ENCODE assay signal across 20 mouse cellular contexts in the genomic region with DNA sequence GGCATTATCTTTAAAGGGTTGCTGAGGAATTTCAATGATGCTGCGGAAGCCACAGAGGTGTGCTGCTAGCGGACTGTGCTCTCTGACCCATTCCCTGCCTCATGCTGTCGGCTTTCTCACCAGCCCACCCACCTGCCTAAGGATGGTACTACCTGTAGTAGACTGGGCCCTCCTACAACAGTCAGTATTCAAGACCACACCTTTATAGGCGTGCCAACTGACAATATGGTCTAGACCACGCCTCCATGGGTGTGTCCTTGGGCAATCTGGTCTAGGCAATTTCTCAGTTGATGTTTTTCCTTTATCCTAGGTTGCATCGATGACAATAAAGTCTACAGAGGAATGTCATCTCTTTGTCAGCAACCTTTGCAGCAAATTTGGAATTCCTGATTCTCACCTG.
DNase-seq lines count a peak whose midpoint lies in the region; ATAC-seq and TF ChIP-seq lines count a peak whose summit lies in the region.
"Had no signal": no experiment of that assay in that cellular context is flagged by ENCODE, and none has a peak within 500 bp of the region (broad histone marks: within the 10 kb centered on the region; RNA-seq: fewer than 3 reads in every experiment).

No protein-coding gene starts in this region.

- H3K4me2 ChIP-seq in forebrain, embryonic 11.5 days (ENCODE audit: low read depth, low read length, severe bottlenecking): no peak overlapping the region
- no peak overlapping the region for H3K4me2 ChIP-seq in forebrain, embryonic 14.5 days (ENCODE audit: low read length)
- no peak overlapping the region for H3K4me2 ChIP-seq in stomach, embryonic 16.5 days (ENCODE audit: low read depth, low read length)
- no peak overlapping the region for H3K4me2 ChIP-seq in stomach, postnatal 0 days (replicated peaks; ENCODE audit: low read depth)
- H3K4me2 ChIP-seq in midbrain, embryonic 13.5 days (replicated peaks): no peak overlapping the region
- H3K4me2 ChIP-seq: embryonic facial prominence, embryonic 12.5 days; forebrain, embryonic 12.5 days; forebrain, embryonic 15.5 days had no signal

- no peaks in the 10 kb centered on the region for H3K36me3 ChIP-seq in forebrain, embryonic 11.5 days (ENCODE audit: control insufficient read depth, insufficient read depth, low read length)
- no peaks in the 10 kb centered on the region for H3K36me3 ChIP-seq in forebrain, embryonic 14.5 days (ENCODE audit: control insufficient read depth, insufficient read depth, low read length)
- no peaks in the 10 kb centered on the region for H3K36me3 ChIP-seq in stomach, embryonic 16.5 days (ENCODE audit: control insufficient read depth, insufficient read depth, low read length)
- H3K36me3 ChIP-seq in stomach, postnatal 0 days (ENCODE audit: control insufficient read depth, insufficient read depth, low read length): no peaks in the 10 kb centered on the region
- no peaks in the 10 kb centered on the region for H3K36me3 ChIP-seq in midbrain, embryonic 13.5 days
- H3K36me3 ChIP-seq: embryonic facial prominence, embryonic 10.5 days; embryonic facial prominence, embryonic 12.5 days; forebrain, embryonic 12.5 days; forebrain, embryonic 15.5 days; G1E had no signal

- no peak for TF ChIP-seq EP300 in stomach, postnatal 0 days (optimal IDR thresholded peaks at IDR 0.05)

- DNase-seq in forebrain, embryonic 11.5 days (ENCODE audit: low spot score): no peak
- no peak for DNase-seq in forebrain, embryonic 14.5 days (ENCODE audit: low spot score)
- no peak for DNase-seq in stomach, postnatal 0 days (ENCODE audit: low spot score)
- DNase-seq in R1 (ENCODE audit: low read depth, low spot score): peak; percentile 58
- DNase-seq in MN1 (ENCODE audit: low spot score): no peak
- DNase-seq: B cell, adult 2 months; cerebellum, adult 11 months; cerebellum, adult 18-20 months; cerebellum, adult 9-11 months had no signal

- H3K4me3 ChIP-seq in forebrain, embryonic 11.5 days (ENCODE audit: low read depth, low read length): no peak overlapping the region
- H3K4me3 ChIP-seq in forebrain, embryonic 14.5 days (ENCODE audit: low read depth, low read length): no peak overlapping the region
- H3K4me3 ChIP-seq in stomach, embryonic 16.5 days (replicated peaks; ENCODE audit: low read length): no peak overlapping the region
- H3K4me3 ChIP-seq in stomach, postnatal 0 days (ENCODE audit: low read depth, low read length): no peak overlapping the region
- H3K4me3 ChIP-seq in midbrain, embryonic 13.5 days (replicated peaks): no peak overlapping the region
- H3K4me3 ChIP-seq: embryonic facial prominence, embryonic 10.5 days; embryonic facial prominence, embryonic 12.5 days; forebrain, embryonic 12.5 days; forebrain, embryonic 15.5 days had no signal

- no peaks in the 10 kb centered on the region for H3K4me1 ChIP-seq in forebrain, embryonic 11.5 days (replicated peaks; ENCODE audit: control insufficient read depth, insufficient read depth, low read length)
- H3K4me1 ChIP-seq in forebrain, embryonic 14.5 days (ENCODE audit: control insufficient read depth, insufficient read depth, low read length): peaks cover 4% of the 10 kb centered on the region; the same call in 1 of the 2 replicates
- H3K4me1 ChIP-seq in stomach, embryonic 16.5 days (ENCODE audit: control insufficient read depth, insufficient read depth, low read length): no peaks in the 10 kb centered on the region
- H3K4me1 ChIP-seq in stomach, postnatal 0 days (replicated peaks; ENCODE audit: control insufficient read depth, insufficient read depth): no peaks in the 10 kb centered on the region
- H3K4me1 ChIP-seq in midbrain, embryonic 13.5 days (replicated peaks): peaks cover 15% of the 10 kb centered on the region
- H3K4me1 ChIP-seq: embryonic facial prominence, embryonic 12.5 days had no signal

- H3K27ac ChIP-seq in forebrain, embryonic 11.5 days (ENCODE audit: low read depth, low read length): no peak overlapping the region
- H3K27ac ChIP-seq in forebrain, embryonic 14.5 days (ENCODE audit: low read depth, low read length): no peak overlapping the region
- no peak overlapping the region for H3K27ac ChIP-seq in stomach, embryonic 16.5 days (ENCODE audit: low read length)
- no peak overlapping the region for H3K27ac ChIP-seq in stomach, postnatal 0 days (replicated peaks)
- no peak overlapping the region for H3K27ac ChIP-seq in midbrain, embryonic 13.5 days
- H3K27ac ChIP-seq: embryonic facial prominence, embryonic 10.5 days; embryonic facial prominence, embryonic 12.5 days; forebrain, embryonic 12.5 days; forebrain, embryonic 15.5 days had no signal

- peak; percentile 47; the same call in 1 of the 2 replicates for ATAC-seq in forebrain, embryonic 11.5 days (replicated peaks; ENCODE audit: low FRiP score)
- no peak for ATAC-seq in forebrain, embryonic 14.5 days
- 0 out of 2 replicates have a peak, but pooled peaks have one; percentile 25 for ATAC-seq in stomach, embryonic 16.5 days (ENCODE audit: insufficient read depth, low FRiP score)
- no peak for ATAC-seq in stomach, postnatal 0 days (ENCODE audit: low FRiP score, low TSS enrichment)
- 0 out of 2 replicates have a peak, but pooled peaks have one; percentile 8 for ATAC-seq in common myeloid progenitor, adult 5-6 weeks (replicated peaks; ENCODE audit: low read depth, poor library complexity, severe bottlenecking)
- ATAC-seq in midbrain, embryonic 13.5 days: no peak
- ATAC-seq: CD4-positive, CD25-positive, alpha-beta regulatory T cell, adult 4 months; forebrain, embryonic 15.5 days; forebrain, postnatal 0 days had no signal

- H3K27me3 ChIP-seq in forebrain, embryonic 11.5 days (ENCODE audit: control insufficient read depth, insufficient read depth, low read length): no peaks in the 10 kb centered on the region
- H3K27me3 ChIP-seq in forebrain, embryonic 14.5 days (replicated peaks; ENCODE audit: control insufficient read depth, insufficient read depth, low read length): no peaks in the 10 kb centered on the region
- H3K27me3 ChIP-seq in stomach, embryonic 16.5 days (ENCODE audit: control insufficient read depth, insufficient read depth, low read length): no peaks in the 10 kb centered on the region
- H3K27me3 ChIP-seq in stomach, postnatal 0 days (ENCODE audit: control insufficient read depth, insufficient read depth, low read length): no peaks in the 10 kb centered on the region
- no peaks in the 10 kb centered on the region for H3K27me3 ChIP-seq in midbrain, embryonic 13.5 days
- H3K27me3 ChIP-seq: CH12.LX; embryonic facial prominence, embryonic 12.5 days; forebrain, embryonic 12.5 days; forebrain, embryonic 15.5 days had no signal

- no peaks in the 10 kb centered on the region for H3K9me3 ChIP-seq in forebrain, embryonic 11.5 days (ENCODE audit: control insufficient read depth, low read length)
- H3K9me3 ChIP-seq in forebrain, embryonic 14.5 days (replicated peaks; ENCODE audit: control insufficient read depth, low read length): no peaks in the 10 kb centered on the region
- H3K9me3 ChIP-seq in stomach, embryonic 16.5 days (replicated peaks; ENCODE audit: control insufficient read depth, low read length): no peaks in the 10 kb centered on the region
- no peaks in the 10 kb centered on the region for H3K9me3 ChIP-seq in stomach, postnatal 0 days (ENCODE audit: control insufficient read depth, low read length)
- no peaks in the 10 kb centered on the region for H3K9me3 ChIP-seq in midbrain, embryonic 13.5 days
- H3K9me3 ChIP-seq: embryonic facial prominence, embryonic 10.5 days; embryonic facial prominence, embryonic 12.5 days; forebrain, embryonic 12.5 days; forebrain, embryonic 15.5 days had no signal

- TF ChIP-seq CTCF in stomach, postnatal 0 days (IDR thresholded peaks at IDR 0.05; ENCODE audit: low read depth): no peak

- 78% methylated on average over 6 of the region's 6 CpGs for WGBS in forebrain, embryonic 11.5 days
- 88% methylated on average over 6 of the region's 6 CpGs for WGBS in forebrain, embryonic 14.5 days
- 68% methylated on average over 6 of the region's 6 CpGs for WGBS in stomach, embryonic 16.5 days
- WGBS in stomach, postnatal 0 days: 60% methylated on average over 6 of the region's 6 CpGs
- WGBS in midbrain, embryonic 13.5 days: 87% methylated on average over 6 of the region's 6 CpGs

- no peak overlapping the region for H3K9ac ChIP-seq in forebrain, embryonic 11.5 days (ENCODE audit: low read length)
- no peak overlapping the region for H3K9ac ChIP-seq in forebrain, embryonic 14.5 days (ENCODE audit: low read length)
- no peak overlapping the region for H3K9ac ChIP-seq in stomach, embryonic 16.5 days (ENCODE audit: low read length)
- H3K9ac ChIP-seq in stomach, postnatal 0 days (ENCODE audit: low read length): no peak overlapping the region
- no peak overlapping the region for H3K9ac ChIP-seq in midbrain, embryonic 13.5 days (replicated peaks)
- H3K9ac ChIP-seq: embryonic facial prominence, embryonic 12.5 days; forebrain, embryonic 12.5 days; forebrain, embryonic 15.5 days; forebrain, postnatal 0 days had no signal

Comparison
In these comparisons a context has a peak if more than half of its experiments do, and no peak if none do; other contexts are left out.
1. ATAC-seq: peak in forebrain, embryonic 11.5 days (single experiment), stomach, embryonic 16.5 days (single experiment) and common myeloid progenitor, adult 5-6 weeks (single experiment); none in forebrain, embryonic 14.5 days (single experiment), stomach, postnatal 0 days (single experiment) and midbrain, embryonic 13.5 days (single experiment).